Mouse (Mus musculus) left cerebral cortex, adult 9 months (tissue): ENCODE measurements at regions not wholly inside any gene's neighbourhood (a gene's known extent, or its start where the extent isn't known, plus 50 kb on each side); places are given as distances from the start of the nearest gene placed in this dataset.

Experiments used
- DNase-seq, 2 experiments: peaks; one replicate each; pipeline ENCODE4 v3.0.0; 2022; ENCODE audit warnings: low spot score in 2 of 2

GRCm38 (mm10) chr11:34977861-34978260 is 143.2 kb upstream of the Slit3 start:
- DNase-seq: no peak

DNA sequence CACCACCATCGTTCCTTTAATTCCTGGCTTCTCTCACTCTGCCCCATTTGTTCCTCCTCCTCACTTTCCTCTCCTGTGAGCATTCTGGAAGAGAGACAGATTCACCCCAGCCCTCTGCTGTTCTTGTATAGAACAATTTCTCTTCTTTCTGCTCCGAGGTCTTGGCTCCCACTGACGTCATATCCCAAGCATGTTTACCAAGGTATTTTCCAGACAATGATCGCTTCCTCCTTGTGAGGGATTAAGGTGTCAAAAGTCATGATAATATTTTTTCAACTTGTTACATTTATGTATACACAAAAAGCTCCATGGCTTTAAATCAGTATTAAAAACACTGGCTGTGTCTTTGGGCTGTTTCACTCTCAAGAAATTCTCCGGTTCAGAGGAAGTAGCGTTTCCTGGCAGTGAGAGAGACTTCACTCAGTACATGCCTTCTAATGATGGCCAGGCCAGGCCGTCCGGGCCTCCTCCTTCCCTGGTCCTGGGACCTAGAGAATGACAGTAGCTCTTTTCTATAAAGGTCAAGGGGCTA is 142.4 kb upstream of the Spdl1 start:
- DNase-seq: no peak

DNA sequence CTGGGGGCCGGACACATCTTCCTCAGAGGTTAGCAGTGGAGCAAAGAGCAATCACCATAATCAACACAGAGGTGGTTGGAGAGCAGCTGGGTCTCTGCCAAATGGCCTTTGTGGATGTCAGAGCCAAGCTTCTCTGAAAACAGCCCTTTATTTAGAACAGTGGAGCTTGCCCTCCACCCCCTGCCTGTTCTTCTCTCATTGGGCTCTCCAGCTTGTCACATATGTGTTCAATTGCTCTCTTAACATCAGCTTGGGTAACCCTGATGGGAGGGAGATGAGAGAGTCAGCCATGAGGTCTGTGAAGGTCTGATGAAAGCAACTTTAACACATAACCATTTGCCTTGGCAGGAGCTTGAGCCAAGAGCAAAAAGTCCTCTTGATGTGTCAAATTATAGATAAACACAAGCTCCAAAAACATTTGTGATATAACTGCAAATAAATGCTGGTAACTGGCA is 140.1 kb upstream of the Spdl1 start:
- no peak for DNase-seq

DNA sequence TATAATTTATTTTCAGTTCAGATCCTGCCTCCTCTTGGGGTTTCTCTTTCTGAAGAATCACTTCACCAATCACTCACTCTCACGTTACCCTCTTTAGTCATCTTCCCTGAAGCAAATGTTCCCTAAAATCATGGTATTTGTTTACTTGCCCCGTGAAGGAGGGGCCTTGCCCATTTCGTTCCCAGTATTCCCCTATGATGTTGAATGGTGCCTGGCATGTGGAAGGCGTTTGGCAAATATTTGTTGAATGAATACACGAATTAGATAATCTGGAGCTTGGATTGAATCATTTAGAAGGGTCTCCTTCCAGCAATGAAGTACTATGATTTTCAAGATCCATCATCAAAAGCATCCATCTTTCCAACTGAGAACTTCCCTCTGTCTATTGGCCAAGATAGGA is 139.6 kb upstream of the Spdl1 start:
- DNase-seq: no peak

DNA sequence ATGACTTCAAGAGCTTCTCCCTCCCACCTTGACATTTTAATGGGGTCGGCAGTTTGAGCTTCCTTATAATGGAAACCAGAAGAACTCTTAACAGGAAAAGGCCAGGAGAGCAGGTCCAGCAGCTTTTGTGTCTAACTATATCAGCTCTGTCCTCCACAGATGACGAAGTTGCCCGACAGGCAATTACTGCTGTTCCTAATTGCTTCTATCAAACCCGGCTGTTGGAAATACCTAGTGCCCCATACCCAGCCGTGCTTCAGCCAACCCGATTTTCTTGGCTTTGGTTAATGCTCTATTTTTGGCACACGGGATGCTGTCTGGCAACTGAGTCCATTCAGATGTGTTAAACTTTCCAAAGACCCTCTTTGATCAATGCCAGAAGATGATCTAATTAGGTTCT is 125.8 kb upstream of the Spdl1 start:
- no peak for DNase-seq

GRCm38 (mm10) chr11:34941486-34942456 is 108.3 kb upstream of the Spdl1 start:
- DNase-seq: no peak

DNA sequence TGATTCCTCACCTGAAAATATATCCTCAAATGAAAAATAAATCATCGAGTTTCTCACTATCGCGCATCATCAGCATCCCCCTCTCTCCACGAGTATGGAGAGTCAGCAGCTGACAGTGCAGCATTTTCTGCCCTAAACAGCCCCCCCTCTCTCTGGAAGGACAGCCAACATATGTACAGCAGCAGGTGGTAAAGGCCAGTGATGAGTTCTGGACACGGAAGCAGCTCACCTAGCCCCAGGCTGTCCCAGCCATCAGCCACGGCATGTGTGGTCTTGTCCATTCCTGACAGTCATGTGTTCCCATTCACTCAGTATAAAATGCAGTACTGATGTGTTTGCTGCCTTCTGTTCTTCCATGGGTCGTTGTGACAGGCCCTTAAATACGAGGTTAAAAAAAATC is 106.7 kb upstream of the Spdl1 start:
- no peak for DNase-seq

DNA sequence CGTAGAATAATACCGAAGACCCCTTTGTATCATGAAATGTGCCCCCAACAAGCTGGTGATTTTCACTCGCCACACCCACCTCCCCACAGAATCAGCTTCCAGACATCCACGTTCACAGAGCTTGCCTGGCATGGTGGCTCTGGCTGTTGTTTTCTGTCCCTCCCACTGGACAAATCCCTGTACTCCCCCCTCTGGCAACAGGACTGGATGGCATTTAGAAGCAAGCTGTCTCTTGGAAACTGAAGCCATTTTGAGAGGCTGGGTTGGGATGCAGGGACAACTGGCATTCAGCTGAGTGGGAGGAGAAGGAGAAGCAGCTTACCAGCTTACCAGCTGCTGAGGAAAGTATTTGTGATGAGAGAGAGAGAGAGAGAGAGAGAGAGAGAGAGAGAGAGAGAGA is 105.6 kb upstream of the Spdl1 start:
- DNase-seq: peak; percentile 42 to 63

- no peak for DNase-seq
Measured at GRCm38 (mm10) chr11:34932191-34932590, 98.8 kb upstream of the Spdl1 start.

GRCm38 (mm10) chr11:34917175-34917574 is 83.7 kb upstream of the Spdl1 start:
- peak in 1 of 2 experiments; percentile 21 for DNase-seq

DNA sequence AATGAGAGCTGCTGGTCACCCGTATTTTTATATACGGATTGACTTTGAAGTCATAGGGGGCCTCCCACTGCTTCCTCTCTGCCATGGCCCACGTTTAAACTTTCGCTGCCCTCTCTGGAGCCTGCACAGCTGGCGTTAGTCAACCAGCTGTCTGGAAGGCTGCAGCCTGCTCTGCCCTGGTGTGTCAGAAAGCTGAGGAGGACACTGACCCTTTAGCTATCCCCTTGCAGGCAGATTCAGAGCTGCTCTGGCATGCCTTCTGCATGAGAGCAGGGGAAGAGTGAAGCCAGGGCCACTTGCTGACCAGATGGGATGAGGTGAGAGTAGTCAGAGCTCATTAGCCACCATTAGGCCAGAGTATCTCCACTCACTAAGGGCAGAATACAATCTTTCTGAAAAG is 76.4 kb upstream of the Spdl1 start:
- DNase-seq: no peak

GRCm38 (mm10) chr11:34904271-34904670 is 70.8 kb upstream of the Spdl1 start:
- no peak for DNase-seq

GRCm38 (mm10) chr11:34899400-34899799 is 66.0 kb upstream of the Spdl1 start:
- DNase-seq: peak in 1 of 2 experiments; percentile 12

DNA sequence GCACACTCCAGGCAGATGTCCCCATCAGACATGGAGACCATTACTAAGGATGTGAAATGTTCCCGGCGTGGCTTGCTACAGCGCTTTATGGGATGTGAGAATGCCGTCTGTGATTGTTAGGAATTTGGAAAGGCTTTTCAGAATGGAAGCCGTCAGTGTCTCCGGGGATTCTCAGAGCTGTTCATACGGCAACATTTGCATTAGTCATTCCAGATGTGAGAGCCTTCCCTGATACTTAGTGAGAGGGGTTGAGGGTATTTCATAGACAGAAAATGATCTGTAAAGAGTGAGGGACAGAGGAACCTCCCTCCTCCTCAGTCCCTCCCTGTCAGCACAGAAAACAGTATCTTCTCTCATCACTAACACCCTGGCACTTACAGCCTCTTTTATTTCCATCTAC is 62.2 kb upstream of the Spdl1 start:
- DNase-seq: no peak

GRCm38 (mm10) chr11:34888374-34889136 is 55.1 kb upstream of the Spdl1 start:
- no peak for DNase-seq

DNA sequence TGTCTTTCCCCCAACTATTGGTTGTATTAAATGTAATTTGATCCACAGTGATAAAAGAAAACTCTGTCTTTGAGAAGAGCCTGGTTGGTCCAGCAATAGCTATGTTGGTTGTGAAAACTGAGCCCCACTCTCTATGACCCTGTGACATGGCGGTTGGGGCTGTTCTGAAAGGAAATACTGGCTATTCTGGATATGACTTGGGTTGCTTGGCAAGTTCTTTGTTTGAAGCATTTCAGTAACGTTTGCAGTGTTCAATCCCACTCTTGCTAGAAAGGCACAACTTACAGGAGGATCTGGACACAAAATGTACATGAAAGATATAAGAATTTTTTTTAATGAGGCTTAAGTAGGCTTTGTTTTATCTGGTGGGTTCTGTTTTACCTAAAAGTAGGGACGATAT is 54.1 kb upstream of the Spdl1 start:
- DNase-seq: no peak
